Mouse (Mus musculus) gonadal fat pad, adult 2 months (tissue): Measurements from ENCODE around the gene Mea1. TPM values are rescaled to one million over a fixed set of nuclear protein-coding genes. Genes with fewer than 3 reads are reported as not detected.

Experiments used
- DNase-seq: peaks from one replicate; pipeline ENCODE4 v3.0.0-alpha.2; 2012; ENCODE audit warnings: low read depth
- polyA plus RNA-seq: library from polyadenylated mRNA; depleted of rRNA; stranded (reverse); fragments of >200 nt; gene quantifications from 2 replicates; pipeline ENCODE4 v1.2.3, GENCODE M21; 2012

Gene Mea1
- polyA plus RNA-seq, 1 experiment, result 97.0 TPM

DNA sequence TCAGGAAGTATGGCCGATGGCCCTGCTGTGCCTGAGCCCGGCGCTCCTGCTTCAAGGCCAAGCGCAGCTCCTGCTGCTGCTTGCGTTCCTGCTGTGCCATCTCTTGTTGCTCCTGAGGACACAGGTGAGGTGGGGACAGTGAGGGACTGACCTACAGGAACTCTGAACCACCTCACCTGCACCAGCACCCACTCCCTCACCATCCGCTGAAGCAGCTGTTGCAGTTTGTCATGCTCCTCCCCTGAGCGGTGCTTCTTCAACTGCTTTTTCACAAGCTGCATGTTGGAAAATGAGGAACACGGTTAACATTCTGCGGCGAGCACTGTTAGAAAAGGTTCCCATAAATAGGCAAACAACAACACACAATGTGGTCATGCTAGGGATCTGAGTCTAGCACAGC is 8.7 kb upstream of the Mea1 start:
- DNase-seq, result no peak

DNA sequence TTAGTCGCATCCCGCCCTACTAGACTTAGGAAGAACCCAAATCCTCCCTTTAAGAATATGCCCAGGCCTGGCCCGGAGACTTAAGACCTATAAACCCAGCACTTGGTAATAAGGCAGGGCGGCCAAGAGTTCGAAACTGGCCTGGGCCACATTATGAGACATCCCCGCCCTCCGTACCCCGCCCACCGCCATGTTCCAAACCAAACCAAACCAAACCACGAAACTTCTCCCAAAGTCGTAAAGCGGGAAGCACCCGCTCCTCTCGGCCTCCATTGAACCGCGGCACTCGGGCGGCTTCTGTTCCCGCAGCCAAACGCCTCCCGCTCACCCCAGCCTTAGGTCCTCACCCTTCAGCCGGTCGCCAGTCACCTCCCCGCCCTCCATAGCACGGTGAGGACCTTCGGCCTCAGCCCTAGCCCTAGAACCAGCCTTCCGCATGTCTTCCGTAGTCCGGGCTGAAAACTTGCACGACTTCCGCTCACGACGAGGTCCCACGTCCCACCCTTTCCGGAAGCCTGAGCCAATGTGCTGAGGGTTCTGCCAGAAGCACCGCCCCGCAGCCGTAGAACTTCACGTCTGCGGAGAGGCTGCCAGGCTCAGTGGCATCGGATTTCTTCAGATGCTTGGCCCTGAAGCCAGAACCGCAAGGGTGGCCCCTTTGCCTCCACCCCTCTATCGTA is 4.6 kb upstream of the Mea1 start, which contains the start of gene Rrp36:
TSS of gene Rrp36 (minus strand) at position 503 of the 680 bp plus-strand sequence.
- DNase-seq, result peak; percentile 50

DNA sequence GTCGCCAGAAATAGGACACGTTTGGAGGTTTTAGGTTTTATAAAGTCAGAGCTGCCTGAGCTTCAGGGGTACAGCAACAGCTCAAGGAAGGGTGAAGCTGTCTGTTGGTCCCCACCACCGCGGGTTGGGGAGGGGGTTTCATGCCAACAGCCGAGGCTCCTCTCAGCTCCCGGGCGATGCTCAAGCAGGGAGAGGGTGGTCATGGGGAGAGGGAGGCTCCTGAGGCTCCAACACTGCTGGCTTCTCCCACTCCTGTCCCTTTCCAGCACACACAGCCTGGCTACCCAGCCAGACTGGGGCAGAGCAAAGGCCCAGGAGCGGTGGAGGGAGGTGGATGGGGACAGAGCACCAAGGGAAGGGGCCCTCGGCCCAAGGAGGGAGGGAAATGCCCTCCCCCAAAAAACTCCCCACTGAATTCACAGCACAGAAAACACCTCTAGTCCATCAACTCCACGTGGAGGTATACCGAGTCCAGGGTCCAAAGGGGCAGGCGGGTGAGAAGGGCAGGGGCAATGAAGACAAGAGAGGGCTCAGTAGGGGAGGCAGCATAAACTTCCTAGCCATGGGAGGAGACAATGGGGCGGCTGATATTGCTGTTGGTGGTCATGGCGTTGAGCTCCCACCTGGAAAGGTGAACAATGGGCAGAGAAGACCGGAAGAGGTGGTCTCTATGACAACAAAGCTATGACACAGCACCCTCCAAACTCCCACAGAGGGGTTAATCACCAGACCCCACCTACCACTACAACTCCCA is 3.9 kb upstream of the Mea1 start:
- no peak for DNase-seq

DNA sequence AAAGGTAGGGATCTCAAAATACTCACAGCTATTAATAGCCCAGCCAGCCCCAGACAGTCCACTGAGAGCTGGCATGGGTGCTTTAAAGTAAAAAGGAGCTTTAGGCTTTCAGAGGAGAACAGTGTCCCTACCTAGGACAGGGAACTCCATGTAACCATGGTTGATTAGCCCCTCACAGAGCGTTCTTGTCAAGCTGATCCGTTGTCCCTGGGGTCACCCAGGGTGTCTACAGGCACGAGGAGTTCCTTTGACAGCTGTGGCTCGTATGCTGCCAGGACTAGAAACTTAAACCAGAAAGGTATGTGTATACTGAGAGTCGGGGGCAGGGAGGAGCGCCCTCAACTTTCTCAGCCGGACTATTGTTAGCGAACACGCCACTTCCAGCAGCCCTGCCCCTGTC is 318 bp downstream of the Mea1 start:
- DNase-seq, result no peak

DNA sequence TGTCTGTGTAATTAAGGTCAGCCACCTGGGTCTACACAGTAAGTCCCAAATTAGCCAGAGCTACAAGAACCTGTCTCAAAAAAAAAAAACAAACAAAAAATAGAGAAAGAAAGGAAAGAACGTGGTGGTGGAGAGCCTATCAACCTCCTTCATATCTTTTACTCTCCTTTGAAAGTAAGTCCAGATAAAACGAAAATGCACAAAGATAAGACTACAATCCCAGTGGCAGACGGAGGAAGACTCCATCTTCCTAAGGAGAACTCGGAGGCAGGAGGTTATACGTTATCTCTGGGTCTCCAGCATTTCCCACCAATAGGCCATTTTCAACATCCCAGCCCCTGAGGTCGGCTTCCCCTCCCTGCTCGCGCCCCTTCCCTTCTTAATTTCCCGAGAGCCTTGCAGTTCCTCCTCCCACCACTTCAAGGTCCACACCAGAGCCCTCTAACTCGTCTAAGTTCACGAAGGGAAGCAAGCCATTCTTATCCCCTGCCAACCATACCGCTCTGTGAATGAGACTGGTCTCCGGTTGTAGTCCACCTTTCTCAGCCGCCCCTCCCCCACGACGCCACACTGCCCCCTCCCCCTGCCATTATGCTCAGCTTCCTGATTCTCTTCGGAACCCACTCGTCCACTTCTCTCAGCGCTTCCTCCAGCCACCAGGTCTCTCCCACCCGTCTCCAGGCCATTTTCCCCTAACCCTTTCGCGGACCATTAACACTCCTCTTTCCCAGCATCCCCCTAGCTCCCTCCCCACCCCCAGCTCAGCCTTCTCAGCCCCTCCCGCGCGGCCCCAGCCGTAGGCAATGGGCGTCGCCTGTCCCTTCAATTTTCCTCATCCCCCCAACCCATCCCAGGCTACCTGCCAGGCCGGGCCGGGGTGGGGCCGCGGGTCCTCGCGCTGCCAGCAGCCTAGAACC is 1.5 kb downstream of the Mea1 start:
- no peak for DNase-seq

DNA sequence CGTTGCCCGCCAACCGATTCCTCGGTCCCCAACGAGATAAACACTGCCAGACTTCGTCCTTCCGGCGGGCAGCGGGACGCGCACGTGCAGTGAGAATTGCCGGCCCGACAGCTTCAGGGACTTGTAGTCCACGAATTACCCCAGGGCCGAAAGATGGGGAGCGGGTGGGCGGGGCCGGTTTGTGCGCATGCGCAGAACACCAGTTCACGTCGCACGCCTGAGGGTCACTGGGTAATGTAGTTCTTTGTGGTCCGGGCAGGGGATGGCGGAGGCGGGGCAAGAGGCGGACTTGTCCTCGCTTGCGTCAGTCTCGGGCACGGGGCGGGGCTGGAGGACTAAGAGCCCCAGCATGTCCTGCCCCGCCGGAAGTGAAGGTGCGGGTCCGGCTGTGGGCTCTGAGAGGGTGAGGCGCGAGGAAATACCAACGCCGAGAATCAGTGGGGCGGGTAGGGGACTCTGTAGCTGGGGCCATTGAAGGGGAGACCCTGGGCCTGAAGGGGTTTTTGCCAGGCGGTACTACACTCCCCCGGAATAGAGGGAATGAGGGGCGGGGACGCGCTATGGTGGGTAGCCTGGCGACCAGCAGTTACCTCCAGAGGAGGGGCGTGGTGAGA is 2.3 kb downstream of the Mea1 start, which contains the start of gene Klhdc3:
TSS of gene Klhdc3 (minus strand) at position 155 of the 614 bp plus-strand sequence.
- peak; percentile 60 for DNase-seq

DNA sequence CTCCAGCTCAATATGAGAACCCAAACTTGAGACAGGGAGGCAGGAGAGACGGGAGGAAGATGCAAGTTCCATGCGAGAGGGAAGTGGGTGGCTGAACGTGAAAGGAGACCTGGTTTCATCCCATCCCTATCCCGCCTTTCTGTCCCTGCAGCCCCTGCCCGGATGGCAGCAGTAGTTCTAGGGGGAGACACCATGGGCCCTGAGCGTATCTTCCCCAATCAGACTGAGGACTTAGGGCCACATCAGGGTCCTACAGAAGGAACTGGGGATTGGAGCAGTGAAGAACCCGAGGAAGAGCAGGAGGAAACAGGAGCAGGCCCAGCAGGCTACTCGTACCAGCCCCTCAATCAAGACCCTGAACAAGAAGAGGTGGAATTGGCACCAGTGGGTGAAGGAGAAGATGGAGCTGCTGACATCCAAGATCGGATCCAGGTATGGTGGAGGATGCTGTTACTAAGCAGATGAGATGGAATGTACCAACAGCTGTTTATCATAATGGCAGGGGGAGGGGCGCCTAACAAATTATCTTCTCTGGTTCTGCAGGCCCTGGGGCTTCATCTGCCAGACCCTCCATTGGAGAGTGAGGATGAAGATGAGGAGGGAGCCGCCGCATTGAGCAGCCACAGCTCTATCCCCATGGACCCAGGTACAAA is 3.0 kb downstream of the Mea1 start:
- DNase-seq, result no peak

DNA sequence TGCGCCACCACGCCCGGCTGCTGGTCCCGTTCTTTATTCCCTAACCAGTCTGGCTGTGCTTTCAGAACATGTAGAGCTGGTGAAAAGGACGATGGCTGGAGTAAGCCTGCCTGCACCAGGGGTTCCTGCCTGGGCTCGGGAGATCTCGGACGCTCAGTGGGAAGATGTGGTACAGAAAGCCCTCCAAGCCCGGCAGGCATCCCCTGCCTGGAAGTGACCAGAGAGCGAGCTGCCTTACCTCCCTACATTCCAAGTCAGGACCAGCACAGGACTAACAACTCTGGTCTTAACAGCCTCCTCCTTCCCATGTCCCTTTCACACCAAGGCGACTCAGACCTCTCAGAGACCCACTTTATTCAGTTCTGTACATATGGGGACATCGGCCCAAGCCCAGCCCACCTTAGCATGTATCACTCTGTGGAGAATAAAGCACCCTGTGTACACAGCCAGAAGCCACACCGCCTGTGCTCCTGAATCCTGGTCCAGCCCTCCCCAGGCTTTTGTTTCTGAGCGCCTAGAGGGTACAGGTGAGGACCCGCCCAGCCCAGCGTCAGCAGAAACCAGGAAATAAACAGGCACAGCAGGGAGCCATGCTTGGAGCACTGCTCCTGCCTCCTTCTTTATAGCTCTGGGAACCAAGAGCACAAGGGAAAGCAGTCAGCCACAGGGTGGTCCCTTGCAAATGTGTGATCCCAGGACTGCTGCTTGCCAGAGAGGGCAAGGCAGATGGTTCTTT is 4.2 kb downstream of the Mea1 start:
- no peak for DNase-seq

DNA sequence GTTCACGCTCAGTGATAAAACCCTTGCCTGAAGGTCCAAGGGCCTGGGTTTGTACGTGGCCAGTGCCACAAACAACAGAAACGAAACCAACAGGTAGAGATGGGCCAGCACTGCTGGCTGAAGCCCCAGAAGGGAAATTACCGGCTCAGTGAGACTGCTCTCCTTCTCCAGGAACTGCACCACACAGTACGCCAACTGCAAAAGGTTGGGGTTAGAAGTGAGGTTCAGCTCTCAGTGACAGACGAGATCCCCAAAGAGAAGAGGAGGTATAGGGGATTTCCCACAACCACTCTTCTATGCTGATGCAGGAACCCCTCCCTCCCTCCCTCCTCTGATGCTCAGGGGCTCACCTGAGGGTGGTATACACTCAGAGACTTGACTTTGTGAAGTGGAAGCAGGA is 7.3 kb downstream of the Mea1 start:
- DNase-seq, result no peak

DNA sequence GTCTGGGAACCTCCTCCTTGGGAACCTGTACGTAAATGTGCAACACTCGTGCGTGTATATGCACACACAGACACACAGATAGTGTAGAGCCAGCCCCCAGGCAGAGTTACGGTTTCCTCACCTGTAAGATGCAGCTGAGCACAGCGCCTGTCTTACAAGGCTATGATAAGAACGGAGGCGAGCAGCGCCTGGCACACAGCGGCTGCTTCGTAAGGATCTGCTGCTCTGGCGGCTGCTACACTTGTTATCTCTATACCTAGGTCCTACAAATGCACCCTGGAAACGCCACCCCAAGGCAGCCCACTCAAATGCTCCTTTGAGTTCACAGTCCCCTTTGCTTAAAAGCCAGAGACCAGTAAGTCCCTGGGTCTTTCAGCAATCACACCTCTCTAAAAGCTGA is 12.1 kb downstream of the Mea1 start:
- DNase-seq, result no peak

DNA sequence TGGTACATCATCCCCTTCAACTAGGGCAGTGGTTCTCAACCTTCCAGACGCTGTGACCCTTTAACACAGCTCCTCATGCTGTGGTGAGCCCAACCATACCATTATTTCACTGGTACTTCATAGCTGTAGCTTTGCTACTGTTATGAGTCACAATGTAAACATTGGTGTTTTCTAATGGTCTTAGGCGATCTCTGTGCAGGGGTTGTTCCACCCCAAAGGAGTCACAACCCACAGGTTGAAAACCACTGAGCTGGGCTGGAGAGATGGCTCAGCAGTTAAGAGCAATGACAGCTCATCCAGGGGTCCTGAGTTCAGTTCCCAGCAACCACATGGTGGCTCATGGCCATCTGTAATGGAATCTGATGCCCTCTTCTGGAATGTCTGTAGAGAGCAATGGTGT is 12.8 kb downstream of the Mea1 start:
- DNase-seq, result no peak

DNA sequence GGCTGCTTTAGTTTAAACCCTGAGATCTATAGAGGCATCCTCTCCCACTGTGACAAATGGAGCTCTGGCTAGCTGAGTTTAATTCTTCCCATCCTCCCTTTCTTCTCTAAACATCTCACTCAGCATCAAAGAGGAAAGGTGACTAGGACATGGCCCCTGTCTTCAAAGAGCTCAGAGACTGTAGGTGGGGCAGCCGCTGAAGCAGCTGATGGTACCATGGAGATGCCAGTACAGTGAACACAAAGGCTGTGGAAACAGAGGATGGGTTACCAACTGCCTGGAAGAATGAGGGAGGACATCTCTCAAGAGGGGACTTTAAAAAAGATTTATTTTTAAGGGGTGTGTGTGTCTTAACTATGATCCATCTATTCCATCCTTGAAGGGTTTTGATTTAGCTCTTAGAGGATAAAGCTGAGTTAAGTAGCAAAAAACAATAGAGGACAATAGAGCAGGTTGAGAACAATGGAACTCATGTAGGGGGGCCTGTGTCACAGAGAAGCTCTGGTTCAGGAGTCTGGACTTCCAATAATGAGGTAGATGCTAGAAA is 16.0 kb downstream of the Mea1 start:
- no peak for DNase-seq

DNA sequence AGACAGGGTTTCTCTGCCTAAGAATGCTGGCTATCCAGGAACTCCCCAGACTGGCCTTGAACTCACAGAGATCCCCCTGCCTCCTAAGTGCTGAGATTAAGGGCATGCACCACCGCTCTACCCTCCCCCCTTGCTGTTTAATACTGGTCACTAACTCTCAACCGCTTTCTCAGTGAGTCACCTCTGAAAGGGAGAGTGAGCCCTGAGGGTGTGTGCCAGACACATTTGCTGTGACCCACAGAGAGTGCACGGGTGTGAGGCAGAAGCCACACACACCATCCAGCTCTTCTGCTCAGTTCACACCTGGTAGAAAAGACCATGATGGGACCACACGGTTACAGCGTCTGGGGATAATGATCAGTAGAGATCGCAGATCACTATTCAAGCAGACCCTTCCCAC is 19.9 kb downstream of the Mea1 start:
- no peak for DNase-seq

DNA sequence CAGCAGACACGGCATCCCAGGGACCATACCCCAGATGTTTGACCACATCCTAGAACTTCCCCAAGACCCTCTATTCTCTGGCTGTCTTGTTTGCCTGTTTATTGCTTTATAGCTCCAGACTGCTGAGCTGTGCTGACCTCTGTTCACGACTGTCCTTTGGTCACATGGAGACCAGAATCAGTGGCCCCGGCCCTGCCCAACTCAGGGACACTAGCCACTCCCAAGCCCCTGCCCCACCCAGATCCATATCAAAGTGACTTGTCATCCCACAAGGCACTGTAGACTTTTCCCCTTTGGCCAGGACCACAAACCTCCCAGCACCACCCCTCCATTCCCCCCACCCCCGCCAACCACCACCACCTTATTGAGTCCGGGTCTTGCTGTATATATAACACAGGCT is 20.7 kb downstream of the Mea1 start:
- no peak for DNase-seq

DNA sequence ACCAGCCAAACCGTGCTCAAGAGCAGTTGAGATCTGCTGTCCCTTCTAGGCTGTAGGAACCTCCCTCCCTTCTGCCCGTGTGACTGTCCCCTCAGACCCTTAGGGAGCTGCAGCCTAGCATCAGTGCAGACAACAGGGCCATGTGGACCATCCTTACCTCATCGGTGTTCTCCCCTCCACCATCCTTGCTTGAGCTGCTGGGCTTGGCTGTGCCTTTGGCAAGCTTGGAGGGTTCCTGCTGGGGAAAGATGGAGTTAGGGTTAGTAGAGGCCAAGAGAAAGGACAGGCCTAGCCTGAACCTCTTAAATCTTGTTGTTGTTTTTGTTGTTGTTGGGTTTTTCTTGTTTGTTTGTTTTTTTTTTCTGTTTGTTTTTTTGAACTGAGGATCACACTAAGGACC is 21.3 kb downstream of the Mea1 start:
- no peak for DNase-seq

DNA sequence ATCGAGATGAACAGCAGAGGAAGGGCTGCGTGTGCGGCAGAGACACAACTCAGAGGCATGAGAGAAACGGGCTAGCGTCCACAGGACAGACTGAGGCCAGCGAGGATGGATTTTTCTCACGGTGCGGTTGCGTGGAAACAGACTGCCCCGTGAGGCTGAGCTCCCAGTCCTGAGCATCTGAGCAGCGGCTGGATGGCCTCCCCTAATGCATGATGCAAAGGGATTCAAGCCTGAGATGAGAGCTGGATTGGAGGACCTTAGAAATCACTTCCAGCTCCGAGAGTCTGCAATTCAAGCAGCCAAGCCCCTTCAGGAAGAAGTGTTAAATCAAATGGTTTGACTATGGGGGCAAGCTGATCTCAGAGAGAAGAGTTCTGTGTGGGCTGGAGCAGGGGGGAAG is 22.9 kb downstream of the Mea1 start:
- no peak for DNase-seq

DNA sequence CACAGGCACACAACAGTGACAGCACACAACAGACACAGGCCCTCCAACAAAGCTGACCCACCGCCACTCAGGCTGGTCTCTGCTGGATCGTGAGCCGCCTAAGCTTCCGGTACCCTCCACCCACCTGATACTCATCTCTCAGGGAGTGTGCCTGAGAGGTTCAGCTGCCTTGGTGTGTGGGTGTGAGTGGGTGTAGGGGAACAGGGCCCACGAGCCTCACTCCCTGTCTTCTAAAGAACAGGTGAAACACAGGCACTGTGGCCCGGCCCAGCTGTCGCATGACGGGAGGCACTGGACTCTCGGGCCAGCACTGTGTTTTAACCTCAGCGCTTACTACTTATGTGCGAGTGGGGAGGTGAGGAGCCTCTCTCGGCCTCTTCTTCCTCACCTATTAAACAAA is 23.5 kb downstream of the Mea1 start:
- no peak for DNase-seq

DNA sequence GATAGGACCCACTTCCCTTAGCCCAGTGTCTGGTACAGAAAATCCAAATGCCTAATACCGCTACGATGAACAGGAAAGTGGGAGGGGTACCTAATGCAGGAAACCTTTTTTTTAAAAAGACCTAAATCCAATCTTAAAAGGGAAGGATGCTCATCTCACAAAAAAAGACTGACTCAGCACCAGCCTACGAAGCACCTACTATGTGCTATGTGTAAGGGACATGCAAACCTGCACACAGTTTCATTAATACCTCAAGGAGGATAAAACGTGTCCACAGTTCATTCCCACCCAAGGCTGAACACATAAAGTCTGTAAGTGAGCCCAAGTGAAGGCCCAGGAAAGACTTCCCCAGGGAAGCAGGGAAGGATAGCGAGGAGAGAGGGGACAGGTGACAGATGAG is 23.9 kb downstream of the Mea1 start:
- DNase-seq, result no peak

DNA sequence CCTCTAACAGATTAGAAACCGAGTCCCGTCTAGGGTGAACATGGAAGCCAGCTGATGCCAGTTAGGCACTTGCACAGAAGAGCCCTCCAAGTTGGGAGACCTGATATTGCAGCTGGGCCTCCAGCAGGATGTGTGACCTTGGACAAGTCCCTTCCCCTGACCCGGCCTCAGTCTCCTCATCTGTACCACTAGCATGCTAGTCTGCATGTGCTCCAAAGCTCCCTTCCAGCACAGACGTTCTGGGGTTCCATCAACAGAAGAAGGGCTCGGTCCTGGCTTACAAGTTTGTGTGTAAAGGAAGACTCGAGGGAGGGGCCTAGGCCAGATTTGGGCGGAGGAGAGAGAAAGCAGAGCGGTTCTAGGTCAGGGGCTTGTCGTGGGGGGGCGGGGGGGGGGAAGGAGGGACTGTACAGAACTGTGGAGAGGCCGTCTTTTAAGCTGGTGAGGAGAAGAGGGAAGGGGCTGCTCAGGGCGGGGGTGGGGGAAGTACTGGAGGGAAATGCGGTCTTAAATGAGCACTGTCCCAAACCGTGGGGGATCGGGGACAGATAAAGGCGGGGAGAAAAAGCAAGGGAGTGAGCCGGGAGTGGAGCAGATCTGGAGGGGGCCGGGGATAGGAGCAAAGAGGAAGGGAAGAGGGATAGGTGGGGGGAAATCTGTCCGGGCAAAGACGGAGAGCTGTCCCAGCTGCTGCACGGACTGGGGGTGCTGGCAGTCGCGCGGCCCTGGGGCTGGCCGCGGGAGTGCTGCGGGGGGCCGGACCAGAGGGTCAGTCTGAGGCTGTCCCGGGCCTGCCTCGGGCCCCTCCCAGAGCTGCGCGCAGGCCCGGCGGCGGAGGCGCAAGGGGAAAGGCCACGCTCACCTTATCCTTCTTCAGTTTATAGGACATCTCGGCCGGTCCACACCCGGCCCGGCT is 25.6 kb downstream of the Mea1 start:
- no peak for DNase-seq
